Mouse (Mus musculus) hindbrain, embryonic 14.5 days (tissue): ENCODE data around the gene A230050P20Rik. TPM values are rescaled to one million over a fixed set of nuclear protein-coding genes. Genes with fewer than 3 reads are reported as not detected.

Source experiments
- ATAC-seq: fragments of 200-750 bp; cut with Nextera tagmentation; 2 replicates; pipeline ENCODE4 v1.8.0; 2017; ENCODE audit warnings: moderate number of reproducible peaks, mild to moderate bottlenecking, moderate TSS enrichment, moderate library complexity; ENCODE audit not compliant: low FRiP score
- DNase-seq: peaks from one replicate; pipeline ENCODE4 v3.0.0-alpha.2; 2015; ENCODE audit warnings: low spot score
- H3K27ac ChIP-seq: fragments of 300-500 bp; sonication (generic); 2 replicates; pipeline ENCODE4 v1.5.1; 2014; ENCODE audit warnings: mild to moderate bottlenecking, moderate library complexity
- H3K27me3 ChIP-seq: fragments of 300-500 bp; sonication (generic); 2 replicates; pipeline ENCODE4 v1.6.1; 2014; ENCODE audit warnings: mild to moderate bottlenecking, low read length, mixed read lengths; ENCODE audit not compliant: control insufficient read depth, insufficient read depth
- H3K36me3 ChIP-seq: fragments of 300-500 bp; sonication (generic); replicated peaks from 2 replicates; pipeline ENCODE4 v1.6.1; 2014; ENCODE audit not compliant: control insufficient read depth, insufficient read depth
- H3K4me1 ChIP-seq: fragments of 300-500 bp; sonication (generic); replicated peaks from 2 replicates; pipeline ENCODE4 v1.6.1; 2014; ENCODE audit warnings: antibody characterized with exemption, low read length, mixed read lengths; ENCODE audit not compliant: control insufficient read depth, insufficient read depth
- H3K4me2 ChIP-seq: fragments of 300-500 bp; sonication (generic); replicated peaks from 2 replicates; pipeline ENCODE4 v1.6.1; 2014; ENCODE audit warnings: mild to moderate bottlenecking, moderate library complexity
- H3K4me3 ChIP-seq: fragments of 300-500 bp; sonication (generic); replicated peaks from 2 replicates; pipeline ENCODE4 v1.5.1; 2014; ENCODE audit warnings: mild to moderate bottlenecking, low read length
- H3K9ac ChIP-seq: fragments of 300-500 bp; sonication (generic); 2 replicates; pipeline ENCODE4 v1.6.1; 2014
- H3K9me3 ChIP-seq: fragments of 300-500 bp; sonication (generic); 2 replicates; pipeline ENCODE4 v1.6.1; 2016; ENCODE audit warnings: low read length; ENCODE audit not compliant: control insufficient read depth
- WGBS: fragments of 180-500 bp; shearing (Covaris S2); extraction: QIAGEN DNeasy Blood & Tissue Kit; methylation state at CpG from one replicate; pipeline ENCODE4 v1.1.7; 2014; 5-methylcytosine and 5-hydroxymethylcytosine counted together
- polyA plus RNA-seq: library from polyadenylated mRNA; unstranded; fragments of >200 nt; fragmentation: Nextera tagmentation; extraction: Ambion mirVana; gene quantifications from 2 replicates; pipeline ENCODE4 v1.2.1, GENCODE M21; 2014

Gene A230050P20Rik
- polyA plus RNA-seq, 1 experiment from 2014 or later: 6.9 TPM

- Histone ChIP-seq H3K9me3 (no peaks in the 10 kb centered on the region), H3K9ac (no peak overlapping the region), H3K4me2 (no peak overlapping the region), H3K4me3 (no peak overlapping the region), H3K27ac (no peak overlapping the region), H3K4me1 (peaks cover 15% of the 10 kb centered on the region), H3K27me3 (no peaks in the 10 kb centered on the region), H3K36me3 (peaks cover 78% of the 10 kb centered on the region)
- DNase-seq: no peak
- no peak for ATAC-seq
- WGBS: 76% methylated on average over 5 of the region's 5 CpGs
These were observed 23.7 kb downstream of the A230050P20Rik start for GRCm38 (mm10) chr9:20892104-20892653.

GRCm38 (mm10) chr9:20893069-20893468 lies 24.6 kb downstream of the A230050P20Rik start:
- Histone ChIP-seq H3K4me2 (no peak overlapping the region), H3K4me3 (no peak overlapping the region), H3K9ac (no peak overlapping the region), H3K27me3 (no peaks in the 10 kb centered on the region), H3K36me3 (peaks cover 78% of the 10 kb centered on the region), H3K9me3 (no peaks in the 10 kb centered on the region), H3K27ac (no peak overlapping the region), H3K4me1 (peaks cover 19% of the 10 kb centered on the region)
- WGBS: 74% methylated on average over 5 of the region's 5 CpGs
- ATAC-seq (no peak), DNase-seq (no peak)

DNA sequence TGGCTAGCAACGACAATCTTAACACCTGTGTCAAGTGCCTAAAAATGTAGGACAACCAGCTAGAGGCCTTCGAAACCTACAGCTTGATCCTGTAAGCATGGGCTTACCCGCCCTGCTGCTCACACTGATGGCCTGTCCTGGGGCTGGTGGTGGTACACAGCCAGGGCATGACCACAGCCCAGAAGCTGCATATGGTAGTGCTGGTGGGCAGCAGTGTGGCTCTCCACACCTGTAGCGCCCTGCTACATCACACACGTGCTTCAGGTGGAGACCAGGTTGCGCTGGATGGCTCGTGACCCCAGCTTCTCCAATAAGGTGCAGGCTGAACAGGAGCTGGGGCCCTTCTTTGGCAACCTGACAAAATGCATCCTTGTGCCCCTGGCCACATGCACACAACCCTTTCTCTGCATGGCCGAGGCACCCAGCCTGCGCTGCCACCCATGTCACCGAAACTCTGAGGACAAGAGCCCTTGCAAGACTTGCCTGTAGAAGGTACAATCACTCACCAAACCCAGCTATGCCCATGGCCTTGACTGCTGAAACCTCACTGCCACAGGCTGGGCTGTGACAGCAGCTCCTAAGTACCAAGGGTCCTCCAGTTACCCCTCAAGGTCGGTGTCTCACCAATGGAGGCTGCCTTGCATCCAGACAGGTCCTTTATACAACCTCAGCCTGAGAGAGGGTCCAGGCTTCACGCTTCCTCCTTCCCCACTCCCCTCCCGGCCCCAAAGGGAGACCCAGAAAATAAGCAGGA lies 25.3 kb downstream of the A230050P20Rik start:
- DNase-seq (no peak), ATAC-seq (no peak)
- Histone ChIP-seq H3K9ac (no peak overlapping the region), H3K9me3 (no peaks in the 10 kb centered on the region), H3K27me3 (no peaks in the 10 kb centered on the region), H3K4me2 (no peak overlapping the region), H3K36me3 (peaks cover 78% of the 10 kb centered on the region), H3K4me3 (no peak overlapping the region), H3K27ac (no peak overlapping the region), H3K4me1 (peaks cover 16% of the 10 kb centered on the region)
- 90% methylated on average over 13 of the region's 13 CpGs for WGBS

DNA sequence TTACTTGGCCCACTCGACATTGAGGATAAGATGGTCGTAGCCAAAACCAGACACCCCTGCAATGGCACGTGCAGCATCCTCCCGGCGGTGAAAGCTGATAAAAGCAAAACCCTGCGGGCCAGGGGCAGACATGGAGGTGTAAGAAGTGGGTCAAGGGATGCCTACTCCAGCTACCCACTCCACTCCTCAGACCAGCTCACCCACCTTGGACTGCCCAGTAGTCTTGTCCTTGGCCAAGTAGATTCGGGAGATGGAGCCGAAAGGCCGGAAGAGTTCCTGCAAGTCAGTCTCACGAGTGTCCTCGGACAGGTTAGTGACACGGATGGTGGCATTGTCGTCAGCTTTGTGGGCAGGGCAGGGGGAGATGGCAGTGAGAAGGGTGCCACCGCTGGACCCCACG lies 26.2 kb downstream of the A230050P20Rik start:
- DNase-seq (no peak), ATAC-seq (no peak)
- Histone ChIP-seq H3K36me3 (peaks cover 73% of the 10 kb centered on the region), H3K4me2 (no peak overlapping the region), H3K4me3 (no peak overlapping the region), H3K4me1 (peaks cover 9% of the 10 kb centered on the region), H3K9ac (no peak overlapping the region), H3K27ac (no peak overlapping the region), H3K9me3 (no peaks in the 10 kb centered on the region), H3K27me3 (no peaks in the 10 kb centered on the region)
- 93% methylated on average over 15 of the region's 15 CpGs for WGBS

DNA sequence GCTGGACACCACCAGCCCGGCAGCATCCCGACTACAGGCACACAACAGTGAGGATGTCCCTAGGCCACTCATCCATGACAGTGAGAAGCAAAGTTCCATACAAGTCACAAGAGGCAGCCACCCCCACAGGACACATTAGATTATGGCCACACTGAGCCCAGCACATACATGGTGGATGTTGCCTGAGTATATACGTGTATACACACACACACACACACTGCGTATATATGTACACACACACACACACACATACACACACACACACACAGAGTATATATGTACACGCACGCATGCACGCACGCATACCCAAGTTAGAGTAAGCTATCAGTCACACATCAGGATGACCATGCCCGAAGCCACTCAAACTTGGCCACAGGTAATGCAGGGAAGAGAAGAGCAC lies 26.9 kb downstream of the A230050P20Rik start:
- no peak overlapping the region for H3K9ac ChIP-seq
- H3K4me3 ChIP-seq: no peak overlapping the region
- no peak for DNase-seq
- no peaks in the 10 kb centered on the region for H3K9me3 ChIP-seq
- WGBS: 94% methylated on average over 9 of the region's 9 CpGs
- no peak overlapping the region for H3K4me2 ChIP-seq
- peaks cover 66% of the 10 kb centered on the region for H3K36me3 ChIP-seq
- H3K27ac ChIP-seq: no peak overlapping the region
- H3K4me1 ChIP-seq: peaks cover 9% of the 10 kb centered on the region
- no peak for ATAC-seq
- H3K27me3 ChIP-seq: no peaks in the 10 kb centered on the region

DNA sequence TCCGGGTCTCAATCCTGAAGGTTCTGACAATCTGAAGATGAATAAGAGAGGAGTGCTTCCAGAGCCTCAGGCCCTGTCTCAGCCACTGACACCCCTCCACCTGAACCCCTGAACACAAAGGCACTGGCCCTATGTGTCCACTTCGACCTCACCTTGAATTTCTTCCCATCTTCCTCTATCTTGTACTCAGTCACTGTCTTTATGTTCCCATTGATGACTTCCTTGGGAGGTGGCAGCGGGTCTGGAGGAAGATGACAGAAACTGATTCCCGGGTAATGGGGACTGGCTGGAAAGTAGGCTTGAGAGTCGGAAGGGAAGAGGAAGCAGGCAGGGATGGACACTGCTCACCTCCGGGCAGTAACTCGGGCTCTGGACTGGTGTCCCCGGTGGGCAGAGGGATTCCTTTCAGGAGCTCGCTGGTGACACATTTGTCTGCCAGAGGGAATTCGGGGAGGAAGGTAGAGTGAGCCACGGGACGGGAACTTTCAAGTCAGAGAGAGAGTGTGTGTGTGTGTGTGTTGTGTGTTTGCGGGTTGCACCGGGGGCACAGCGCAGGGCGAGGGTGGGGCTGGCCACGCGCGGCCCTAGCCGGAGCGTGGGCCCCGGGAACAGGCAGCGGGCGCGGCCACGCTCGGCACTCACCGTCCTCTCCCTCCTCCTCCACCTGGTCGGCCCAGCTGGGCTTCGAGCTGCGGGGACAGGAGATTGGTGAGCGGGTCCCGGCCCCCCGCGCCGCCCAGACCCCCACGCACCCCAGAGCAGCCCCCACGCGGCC lies 29.5 kb downstream of the A230050P20Rik start:
- Histone ChIP-seq H3K4me2 (peak overlapping the region; percentile 87), H3K27ac (peak overlapping the region; percentile 36)
- whole genome bisulfite sequencing: 5% methylated on average over 35 of the region's 39 CpGs

GRCm38 (mm10) chr9:20898511-20899073 lies 30.1 kb downstream of the A230050P20Rik start, which contains the start of gene Eif3g:
Eif3g (minus strand) TSS chr9:20898623.
- peak; percentile 88 for ATAC-seq
- Histone ChIP-seq H3K4me2 (peak within 1 kb of the TSS; percentile 87), H3K4me3 (peak within 1 kb of the TSS; percentile 90), H3K27me3 (no peaks in the 10 kb centered on the region), H3K9me3 (no peaks in the 10 kb centered on the region), H3K9ac (peak within 1 kb of the TSS; percentile 85), H3K36me3 (peaks cover 34% of the 10 kb centered on the region), H3K27ac (peak within 1 kb of the TSS; percentile 36), H3K4me1 (peaks cover 9% of the 10 kb centered on the region)
- 5% methylated on average over 34 of the region's 34 CpGs for WGBS
- DNase-seq: peak; percentile 91

More for the DNA sequence above, 29.5 kb downstream of the A230050P20Rik start:
- Histone ChIP-seq H3K36me3 (peaks cover 40% of the 10 kb centered on the region), H3K9me3 (no peaks in the 10 kb centered on the region), H3K9ac (peak overlapping the region; percentile 85), H3K27me3 (no peaks in the 10 kb centered on the region), H3K4me1 (peaks cover 9% of the 10 kb centered on the region), H3K4me3 (peak overlapping the region; percentile 90)
- no peak for DNase-seq
- ATAC-seq: peak; percentile 72

GRCm38 (mm10) chr9:20901466-20902173 lies 33.2 kb downstream of the A230050P20Rik start:
- WGBS: 19% methylated on average over 13 of the region's 13 CpGs
- Histone ChIP-seq H3K27ac (no peak overlapping the region), H3K36me3 (peaks cover 25% of the 10 kb centered on the region), H3K27me3 (no peaks in the 10 kb centered on the region), H3K9ac (no peak overlapping the region), H3K9me3 (no peaks in the 10 kb centered on the region), H3K4me2 (no peak overlapping the region), H3K4me1 (peaks cover 9% of the 10 kb centered on the region), H3K4me3 (no peak overlapping the region)
- DNase-seq (peak; percentile 56), ATAC-seq (no peak)
